Mouse (Mus musculus) splenic B cell, adult 2 months (primary cell): Measurements from ENCODE around the gene Ptch2.

Experiments
- DNase-seq: peaks from one replicate; pipeline ENCODE4 v3.0.0-alpha.2; 2011; ENCODE audit warnings: low read depth, low spot score
- H3K27me3 ChIP-seq: 2 replicates; pipeline ENCODE4 v1.6.1; 2012; ENCODE audit warnings: mild to moderate bottlenecking, low read length, moderate library complexity, mixed read lengths; ENCODE audit not compliant: control insufficient read depth, poor library complexity, insufficient read depth, severe bottlenecking
- H3K36me3 ChIP-seq: 2 replicates; pipeline ENCODE4 v1.6.1; 2012; ENCODE audit warnings: mild to moderate bottlenecking, low read length, moderate library complexity, mixed read lengths; ENCODE audit not compliant: control insufficient read depth, poor library complexity, insufficient read depth, severe bottlenecking

Ptch2 gene

GRCm38 (mm10) chr4:117148815-117149214, 52.9 kb downstream of the Ptch2 start:
- no peaks in the 10 kb centered on the region for H3K27me3 ChIP-seq

GRCm38 (mm10) chr4:117149291-117150211, 53.7 kb downstream of the Ptch2 start:
- Histone ChIP-seq H3K36me3 (peaks cover 18% of the 10 kb centered on the region), H3K27me3 (no peaks in the 10 kb centered on the region)
- no peak for DNase-seq

More at GRCm38 (mm10) chr4:117148815-117149214, 52.9 kb downstream of the Ptch2 start:
- DNase-seq = no peak
- peaks cover 17% of the 10 kb centered on the region for H3K36me3 ChIP-seq

GRCm38 (mm10) chr4:117150212-117150733, 54.4 kb downstream of the Ptch2 start:
- Histone ChIP-seq H3K36me3 (peaks cover 18% of the 10 kb centered on the region), H3K27me3 (no peaks in the 10 kb centered on the region)
- DNase-seq = no peak

GRCm38 (mm10) chr4:117151416-117151815, 55.5 kb downstream of the Ptch2 start:
- H3K27me3 ChIP-seq = no peaks in the 10 kb centered on the region
- H3K36me3 ChIP-seq = peaks cover 18% of the 10 kb centered on the region
- no peak for DNase-seq

GRCm38 (mm10) chr4:117152714-117153113, 56.8 kb downstream of the Ptch2 start:
- DNase-seq = no peak
- H3K27me3 ChIP-seq = no peaks in the 10 kb centered on the region

GRCm38 (mm10) chr4:117155020-117155791, 59.3 kb downstream of the Ptch2 start:
- H3K36me3 ChIP-seq = peaks cover 18% of the 10 kb centered on the region
- DNase-seq = no peak

More at GRCm38 (mm10) chr4:117152714-117153113, 56.8 kb downstream of the Ptch2 start:
- peaks cover 18% of the 10 kb centered on the region for H3K36me3 ChIP-seq

GRCm38 (mm10) chr4:117155792-117156355, 60.0 kb downstream of the Ptch2 start, which contains the start of gene Rps8:
Rps8 (minus strand) TSS chr4:117156243.
- peak; percentile 87 for DNase-seq
- Histone ChIP-seq H3K27me3 (no peaks in the 10 kb centered on the region), H3K36me3 (peaks cover 17% of the 10 kb centered on the region)

More at GRCm38 (mm10) chr4:117155020-117155791, 59.3 kb downstream of the Ptch2 start:
- no peaks in the 10 kb centered on the region for H3K27me3 ChIP-seq

GRCm38 (mm10) chr4:117156372-117156771, 60.5 kb downstream of the Ptch2 start:
- peaks cover 16% of the 10 kb centered on the region for H3K36me3 ChIP-seq
- DNase-seq = no peak
- H3K27me3 ChIP-seq = no peaks in the 10 kb centered on the region

- Histone ChIP-seq H3K27me3 (no peaks in the 10 kb centered on the region), H3K36me3 (no peaks in the 10 kb centered on the region)
- DNase-seq = no peak
Measured at GRCm38 (mm10) chr4:117159666-117160065, 63.8 kb downstream of the Ptch2 start.

GRCm38 (mm10) chr4:117161183-117161582, 65.3 kb downstream of the Ptch2 start:
- no peak for DNase-seq
- Histone ChIP-seq H3K27me3 (no peaks in the 10 kb centered on the region), H3K36me3 (no peaks in the 10 kb centered on the region)
